Mouse (Mus musculus) myocyte (in vitro differentiated cells): ENCODE measurements at regions not wholly inside any gene's neighbourhood (a gene's known extent, or its start where the extent isn't known, plus 50 kb on each side); places are given as distances from the start of the nearest gene placed in this dataset.

Experiments used
- H3K27me3 ChIP-seq: one replicate; pipeline ENCODE4 v1.6.1; 2011; ENCODE audit not compliant: control insufficient read depth, insufficient read depth, insufficient read length
- H3K36me3 ChIP-seq: one replicate; pipeline ENCODE4 v1.6.1; 2011; ENCODE audit not compliant: control insufficient read depth, insufficient read depth
- H3K4me2 ChIP-seq: one replicate; pipeline ENCODE4 v1.6.1; 2011; ENCODE audit warnings: low read depth, control low read depth
- H3K4me3 ChIP-seq: one replicate; pipeline ENCODE4 v1.5.1; 2011; ENCODE audit warnings: mild to moderate bottlenecking, control low read depth, moderate library complexity
- H3K79me2 ChIP-seq: one replicate; pipeline ENCODE4 v1.6.1; 2011; ENCODE audit not compliant: control insufficient read depth, insufficient read depth
- H3ac ChIP-seq: one replicate; pipeline ENCODE4 v1.6.1; 2011; ENCODE audit not compliant: control insufficient read depth, insufficient read length
- CEBPB ChIP-seq: IDR thresholded peaks from 2 replicates; pipeline ENCODE4 v1.6.1; 2011; ENCODE audit warnings: mild to moderate bottlenecking, moderate library complexity; ENCODE audit not compliant: poor library complexity, insufficient read depth, severe bottlenecking
- E2F4 ChIP-seq: IDR thresholded peaks from one replicate; pipeline ENCODE4 v1.6.1; 2011; ENCODE audit warnings: mild to moderate bottlenecking, control low read depth, moderate library complexity; ENCODE audit not compliant: insufficient read depth
- MAX ChIP-seq: IDR thresholded peaks from one replicate; pipeline ENCODE4 v1.6.1; 2011; ENCODE audit warnings: low read depth, mild to moderate bottlenecking, control low read depth
- MYOD1 ChIP-seq, 3 experiments: IDR thresholded peaks; one replicate each; pipeline ENCODE4 v1.6.1; 2011; ENCODE audit warnings: control low read depth in 2 of 3, low read depth in 2 of 3, mild to moderate bottlenecking in 2 of 3, moderate library complexity in 1 of 3; ENCODE audit not compliant: insufficient read length in 2 of 3, control insufficient read depth in 1 of 3
- MYOG ChIP-seq, 3 experiments: IDR thresholded peaks; one replicate each; pipeline ENCODE4 v1.6.1; 2011; ENCODE audit warnings: control low read depth in 2 of 3, low read depth in 2 of 3, mild to moderate bottlenecking in 2 of 3; ENCODE audit not compliant: insufficient read length in 2 of 3, control insufficient read depth in 1 of 3, insufficient read depth in 1 of 3
- POLR2A ChIP-seq: IDR thresholded peaks from one replicate; pipeline ENCODE4 v1.6.1; 2011; ENCODE audit warnings: low read depth, mild to moderate bottlenecking, control low read depth, moderate library complexity; ENCODE audit not compliant: insufficient read length
- POLR2AphosphoS2 ChIP-seq: IDR thresholded peaks from one replicate; pipeline ENCODE4 v1.6.1; 2011; ENCODE audit warnings: low read depth, control low read depth; ENCODE audit not compliant: insufficient read length
- REST ChIP-seq: IDR thresholded peaks from one replicate; pipeline ENCODE4 v1.6.1; 2011; ENCODE audit warnings: mild to moderate bottlenecking, control low read depth, moderate library complexity; ENCODE audit not compliant: insufficient read depth, insufficient read length
- SRF ChIP-seq: IDR thresholded peaks from one replicate; pipeline ENCODE4 v1.6.1; 2011; ENCODE audit warnings: low read depth; ENCODE audit not compliant: control insufficient read depth, insufficient read length
- TCF12 ChIP-seq: IDR thresholded peaks from one replicate; pipeline ENCODE4 v1.6.1; 2011; ENCODE audit warnings: mild to moderate bottlenecking, control low read depth; ENCODE audit not compliant: poor library complexity, insufficient read depth, severe bottlenecking
- TCF3 ChIP-seq: IDR thresholded peaks from one replicate; pipeline ENCODE4 v1.6.1; 2011; ENCODE audit warnings: low read depth, control low read depth; ENCODE audit not compliant: insufficient read length
- USF1 ChIP-seq: IDR thresholded peaks from one replicate; pipeline ENCODE4 v1.6.1; 2011; ENCODE audit warnings: low read depth, mild to moderate bottlenecking, control low read depth, moderate library complexity

- TF ChIP-seq SRF (no peak), CEBPB (no peak), TCF12 (no peak), MYOD1 (IDR thresholded peaks at IDR 0.05; ENCODE audit: control insufficient read depth in 1 of 3, insufficient read length in 2 of 3, low read depth in 2 of 3) (no peak), REST (no peak), E2F4 (no peak)
- Histone ChIP-seq H3K4me2 (no peak overlapping the region), H3K27me3 (no peaks in the 10 kb centered on the region), H3ac (no peak overlapping the region), H3K79me2 (no peaks in the 10 kb centered on the region), H3K4me3 (no peak overlapping the region), H3K36me3 (no peaks in the 10 kb centered on the region)
Measured at GRCm38 (mm10) chr13:44085621-44086510, 301.3 kb downstream of the Cd83 start.

- Histone ChIP-seq H3K27me3 (no peaks in the 10 kb centered on the region), H3K4me3 (no peak overlapping the region), H3K79me2 (no peaks in the 10 kb centered on the region), H3K4me2 (no peak overlapping the region), H3ac (no peak overlapping the region), H3K36me3 (no peaks in the 10 kb centered on the region)
- TF ChIP-seq TCF3 (no peak), MAX (no peak), TCF12 (no peak), MYOG (IDR thresholded peaks at IDR 0.05; ENCODE audit: control insufficient read depth in 1 of 3, insufficient read depth in 1 of 3, insufficient read length in 2 of 3, low read depth in 2 of 3) (no peak), USF1 (no peak), REST (no peak), POLR2A (no peak), SRF (no peak), MYOD1 (IDR thresholded peaks at IDR 0.05; ENCODE audit: control insufficient read depth in 1 of 3, insufficient read length in 2 of 3, low read depth in 2 of 3) (no peak), POLR2AphosphoS2 (no peak), E2F4 (no peak), CEBPB (no peak)
Measured at GRCm38 (mm10) chr13:44086801-44087200, 302.2 kb downstream of the Cd83 start.

GRCm38 (mm10) chr13:44097141-44097540 lies 312.6 kb downstream of the Cd83 start:
- H3K27me3 ChIP-seq: no peaks in the 10 kb centered on the region
- H3ac ChIP-seq: no peak overlapping the region
- no peaks in the 10 kb centered on the region for H3K79me2 ChIP-seq
- no peaks in the 10 kb centered on the region for H3K36me3 ChIP-seq
- H3K4me3 ChIP-seq: no peak overlapping the region
- TF ChIP-seq POLR2AphosphoS2: no peak
- no peak for TF ChIP-seq SRF
- TF ChIP-seq MYOG (IDR thresholded peaks at IDR 0.05; ENCODE audit: control insufficient read depth in 1 of 3, insufficient read depth in 1 of 3, insufficient read length in 2 of 3, low read depth in 2 of 3): no peak
- TF ChIP-seq CEBPB: no peak
- TF ChIP-seq MAX: no peak
- no peak for TF ChIP-seq MYOD1 (IDR thresholded peaks at IDR 0.05; ENCODE audit: control insufficient read depth in 1 of 3, insufficient read length in 2 of 3, low read depth in 2 of 3)
- TF ChIP-seq TCF12: no peak
- TF ChIP-seq TCF3: no peak
- no peak for TF ChIP-seq E2F4
- TF ChIP-seq POLR2A: no peak
- no peak overlapping the region for H3K4me2 ChIP-seq

GRCm38 (mm10) chr13:44099511-44099910 lies 314.9 kb downstream of the Cd83 start:
- Histone ChIP-seq H3K27me3 (no peaks in the 10 kb centered on the region), H3K36me3 (no peaks in the 10 kb centered on the region), H3K4me2 (no peak overlapping the region), H3K4me3 (no peak overlapping the region), H3ac (no peak overlapping the region), H3K79me2 (no peaks in the 10 kb centered on the region)
- TF ChIP-seq E2F4 (no peak), TCF3 (no peak), MYOD1 (IDR thresholded peaks at IDR 0.05; ENCODE audit: control insufficient read depth in 1 of 3, insufficient read length in 2 of 3, low read depth in 2 of 3) (no peak), POLR2A (no peak), USF1 (no peak), MYOG (IDR thresholded peaks at IDR 0.05; ENCODE audit: control insufficient read depth in 1 of 3, insufficient read depth in 1 of 3, insufficient read length in 2 of 3, low read depth in 2 of 3) (no peak), SRF (no peak), REST (no peak), MAX (no peak), POLR2AphosphoS2 (no peak), CEBPB (no peak), TCF12 (no peak)
